Mouse (Mus musculus) MEL (cell line): ENCODE measurements around the gene Rnf157. TPM values are rescaled to one million over a fixed set of nuclear protein-coding genes. Genes with fewer than 3 reads are reported as not detected.

ENCODE experiments used
- DNase-seq: peaks from one replicate; pipeline ENCODE4 v3.0.0; 2011; ENCODE audit warnings: low read depth, low spot score
- H3K27ac ChIP-seq: 2 replicates; pipeline ENCODE4 v1.5.1; 2012; ENCODE audit warnings: low read depth, mild to moderate bottlenecking, control low read depth, low read length, moderate library complexity; ENCODE audit not compliant: control insufficient read depth
- H3K27me3 ChIP-seq, 2 experiments: fragments of 150-350 bp in 1 of 2; sonication (generic) in 1 of 2; 2 replicates each; pipeline ENCODE4 v1.6.1; 2012; ENCODE audit warnings: low read length in 2 of 2, mild to moderate bottlenecking in 2 of 2, improper control_type of control experiment in 1 of 2, moderate library complexity in 1 of 2; ENCODE audit not compliant: insufficient read depth in 2 of 2, control insufficient read depth in 1 of 2
- H3K36me3 ChIP-seq, 2 experiments: 2 replicates each; pipeline ENCODE4 v1.6.1; 2012 to 2014; ENCODE audit warnings: low read length in 2 of 2, improper control_type of control experiment in 1 of 2, inconsistent platforms in 1 of 2, mild to moderate bottlenecking in 1 of 2; ENCODE audit not compliant: insufficient read depth in 2 of 2, control insufficient read depth in 1 of 2
- H3K4me1 ChIP-seq, 2 experiments: fragments of 150-350 bp in 1 of 2; sonication (generic) in 1 of 2; 2 replicates each; pipeline ENCODE4 v1.6.1; 2012; ENCODE audit warnings: low read length in 2 of 2, improper control_type of control experiment in 1 of 2, mild to moderate bottlenecking in 1 of 2; ENCODE audit not compliant: insufficient read depth in 2 of 2, control insufficient read depth in 1 of 2
- H3K4me3 ChIP-seq, 2 experiments: fragments of 150-350 bp in 1 of 2; sonication (generic) in 1 of 2; 2 replicates each; pipeline ENCODE4 v1.5.1; 2012; ENCODE audit warnings: low read depth in 2 of 2, low read length in 2 of 2, mild to moderate bottlenecking in 2 of 2, moderate library complexity in 2 of 2, control low read depth in 1 of 2, improper control_type of control experiment in 1 of 2; ENCODE audit not compliant: control insufficient read depth in 1 of 2, insufficient read depth in 1 of 2
- H3K79me2 ChIP-seq: 2 replicates; pipeline ENCODE4 v1.6.1; 2012; ENCODE audit warnings: mild to moderate bottlenecking, low read length, moderate library complexity; ENCODE audit not compliant: control insufficient read depth, poor library complexity, insufficient read depth
- H3K9ac ChIP-seq: 2 replicates; pipeline ENCODE4 v1.6.1; 2012; ENCODE audit warnings: low read depth, mild to moderate bottlenecking, control low read depth, low read length, moderate library complexity; ENCODE audit not compliant: control insufficient read depth, poor library complexity, severe bottlenecking
- H3K9me3 ChIP-seq: fragments of 150-350 bp; sonication (generic); replicated peaks from 2 replicates; pipeline ENCODE4 v1.6.1; 2012; ENCODE audit warnings: mild to moderate bottlenecking, low read length, improper control_type of control experiment, moderate library complexity; ENCODE audit not compliant: insufficient read depth
- BHLHE40 ChIP-seq: IDR thresholded peaks from 2 replicates; pipeline ENCODE4 v1.6.1; 2012; ENCODE audit warnings: low read depth, mild to moderate bottlenecking, inconsistent platforms, low read length, improper control_type of control experiment, borderline replicate concordance
- CHD1 ChIP-seq: IDR thresholded peaks from 2 replicates; pipeline ENCODE4 v1.6.1; 2012; ENCODE audit warnings: low read depth, mild to moderate bottlenecking, inconsistent platforms, low read length, improper control_type of control experiment
- CHD2 ChIP-seq: IDR thresholded peaks from 2 replicates; pipeline ENCODE4 v1.6.1; 2011; ENCODE audit warnings: low read length, improper control_type of control experiment
- CTCF ChIP-seq, 3 experiments: IDR thresholded peaks in 2 of 3; conservative IDR thresholded peaks in 1 of 3; 2 replicates each; pipeline ENCODE4 v1.5.1; 2011 to 2012; ENCODE audit warnings: low read length in 3 of 3, low read depth in 2 of 3, mild to moderate bottlenecking in 2 of 3, improper control_type of control experiment in 1 of 3, inconsistent platforms in 1 of 3, mixed read lengths in 1 of 3, moderate library complexity in 1 of 3; ENCODE audit not compliant: control insufficient read depth in 1 of 3, insufficient read depth in 1 of 3, poor library complexity in 1 of 3, severe bottlenecking in 1 of 3
- ELF1 ChIP-seq: IDR thresholded peaks from 2 replicates; pipeline ENCODE4 v1.6.1; 2014; ENCODE audit warnings: low read depth, mild to moderate bottlenecking, inconsistent platforms, low read length, improper control_type of control experiment, moderate library complexity
- EP300 ChIP-seq, 2 experiments: IDR thresholded peaks; 2 replicates each; pipeline ENCODE4 v1.6.1; 2011; ENCODE audit warnings: improper control_type of control experiment in 2 of 2, low read length in 2 of 2, low read depth in 1 of 2, mild to moderate bottlenecking in 1 of 2
- GABPA ChIP-seq: IDR thresholded peaks from 2 replicates; pipeline ENCODE4 v1.6.1; 2012; ENCODE audit warnings: low read depth, mild to moderate bottlenecking, inconsistent platforms, low read length, improper control_type of control experiment, moderate library complexity
- JUND ChIP-seq: IDR thresholded peaks from 2 replicates; pipeline ENCODE4 v1.6.1; 2011; ENCODE audit warnings: low read depth, mild to moderate bottlenecking, improper control_type of control experiment, low read length
- KAT2A ChIP-seq: conservative IDR thresholded peaks from 2 replicates; pipeline ENCODE4 v1.6.1; 2012; ENCODE audit warnings: low read depth, low read length, improper control_type of control experiment, inconsistent platforms
- MAFK ChIP-seq: IDR thresholded peaks from 2 replicates; pipeline ENCODE4 v1.6.1; 2011; ENCODE audit warnings: low read depth, mild to moderate bottlenecking, low read length, improper control_type of control experiment, borderline replicate concordance
- MAZ ChIP-seq: IDR thresholded peaks from 2 replicates; pipeline ENCODE4 v1.6.1; 2012; ENCODE audit warnings: low read depth, mild to moderate bottlenecking, inconsistent platforms, low read length, improper control_type of control experiment
- MEF2A ChIP-seq: IDR thresholded peaks from 2 replicates; pipeline ENCODE4 v1.6.1; 2014; ENCODE audit warnings: low read depth, mild to moderate bottlenecking, inconsistent platforms, low read length, improper control_type of control experiment; ENCODE audit not compliant: poor library complexity, insufficient replicate concordance, severe bottlenecking; ENCODE audit errors: extremely low read depth
- MXI1 ChIP-seq: IDR thresholded peaks from 2 replicates; pipeline ENCODE4 v1.6.1; 2011; ENCODE audit warnings: mild to moderate bottlenecking, low read depth, low read length, improper control_type of control experiment
- MYC ChIP-seq: IDR thresholded peaks from 2 replicates; pipeline ENCODE4 v1.6.1; 2011; ENCODE audit warnings: low read depth, mild to moderate bottlenecking, low read length, improper control_type of control experiment, moderate library complexity
- NELFE ChIP-seq: IDR thresholded peaks from 2 replicates; pipeline ENCODE4 v1.6.1; 2011; ENCODE audit warnings: low read depth, low read length, improper control_type of control experiment
- NRF1 ChIP-seq: IDR thresholded peaks from 2 replicates; pipeline ENCODE4 v1.6.1; 2014; ENCODE audit warnings: low read depth, mild to moderate bottlenecking, inconsistent platforms, low read length, improper control_type of control experiment, moderate library complexity; ENCODE audit not compliant: poor library complexity, insufficient read depth, severe bottlenecking
- POLR2A ChIP-seq, 2 experiments: IDR thresholded peaks; 2 replicates each; pipeline ENCODE4 v1.6.1; 2011 to 2012; ENCODE audit warnings: low read length in 2 of 2, mild to moderate bottlenecking in 2 of 2, control low read depth in 1 of 2, improper control_type of control experiment in 1 of 2, low read depth in 1 of 2, moderate library complexity in 1 of 2; ENCODE audit not compliant: control insufficient read depth in 1 of 2, insufficient read depth in 1 of 2, poor library complexity in 1 of 2
- POLR2AphosphoS2 ChIP-seq: IDR thresholded peaks from 2 replicates; pipeline ENCODE4 v1.6.1; 2011; ENCODE audit warnings: low read length, improper control_type of control experiment
- RAD21 ChIP-seq: IDR thresholded peaks from 2 replicates; pipeline ENCODE4 v1.6.1; 2011; ENCODE audit warnings: mild to moderate bottlenecking, low read depth, low read length, improper control_type of control experiment
- RCOR1 ChIP-seq: IDR thresholded peaks from 2 replicates; pipeline ENCODE4 v1.6.1; 2012; ENCODE audit warnings: low read depth, mild to moderate bottlenecking, inconsistent platforms, low read length, improper control_type of control experiment
- SIN3A ChIP-seq: IDR thresholded peaks from 2 replicates; pipeline ENCODE4 v1.6.1; 2012; ENCODE audit warnings: low read length, improper control_type of control experiment, inconsistent platforms
- TBP ChIP-seq: IDR thresholded peaks from 2 replicates; pipeline ENCODE4 v1.8.0; 2011; ENCODE audit warnings: low read depth, low read length, improper control_type of control experiment
- TCF12 ChIP-seq: IDR thresholded peaks from 2 replicates; pipeline ENCODE4 v1.6.1; 2014; ENCODE audit warnings: low read depth, mild to moderate bottlenecking, inconsistent platforms, low read length, improper control_type of control experiment, moderate library complexity
- UBTF ChIP-seq: IDR thresholded peaks from 2 replicates; pipeline ENCODE4 v1.6.1; 2012; ENCODE audit warnings: low read depth, mild to moderate bottlenecking, inconsistent platforms, low read length, improper control_type of control experiment, moderate library complexity, borderline replicate concordance; ENCODE audit not compliant: insufficient read depth
- USF1 ChIP-seq: IDR thresholded peaks from 2 replicates; pipeline ENCODE4 v1.6.1; 2014; ENCODE audit warnings: low read depth, mild to moderate bottlenecking, inconsistent platforms, low read length, improper control_type of control experiment, moderate library complexity
- ZC3H11A ChIP-seq: IDR thresholded peaks from 2 replicates; pipeline ENCODE4 v1.6.1; 2012; ENCODE audit warnings: low read depth, mild to moderate bottlenecking, inconsistent platforms, low read length, improper control_type of control experiment
- ZKSCAN1 ChIP-seq: IDR thresholded peaks from 2 replicates; pipeline ENCODE4 v1.6.1; 2012; ENCODE audit warnings: low read depth, mild to moderate bottlenecking, inconsistent platforms, low read length, improper control_type of control experiment, moderate library complexity
- ZMIZ1 ChIP-seq: IDR thresholded peaks from 2 replicates; pipeline ENCODE4 v1.6.1; 2012; ENCODE audit warnings: low read depth, mild to moderate bottlenecking, inconsistent platforms, low read length, improper control_type of control experiment, moderate library complexity
- polyA plus RNA-seq, 2 experiments: library from polyadenylated mRNA; stranded (reverse) in 1 of 2; unstranded in 1 of 2; fragments of >175 nt in 1 of 2; fragments of >200 nt in 1 of 2; gene quantifications; 2 replicates each; pipeline versions ENCODE4 v1.2.1 to v1.2.4; 2012; ENCODE audit warnings: low replicate concordance in 2 of 2, low read depth in 1 of 2; ENCODE audit not compliant: insufficient read length in 2 of 2, insufficient read depth in 1 of 2, missing spikeins in 1 of 2
- total RNA-seq: library from RNA; depleted of rRNA; stranded (reverse); fragments of 300-350 nt; gene quantifications from 2 replicates; pipeline ENCODE4 v1.2.3, GENCODE M21; 2012

Rnf157 gene
- total and polyA plus RNA-seq, 3 experiments, result 7.5 to 10.9 TPM; not detected in 1

DNA sequence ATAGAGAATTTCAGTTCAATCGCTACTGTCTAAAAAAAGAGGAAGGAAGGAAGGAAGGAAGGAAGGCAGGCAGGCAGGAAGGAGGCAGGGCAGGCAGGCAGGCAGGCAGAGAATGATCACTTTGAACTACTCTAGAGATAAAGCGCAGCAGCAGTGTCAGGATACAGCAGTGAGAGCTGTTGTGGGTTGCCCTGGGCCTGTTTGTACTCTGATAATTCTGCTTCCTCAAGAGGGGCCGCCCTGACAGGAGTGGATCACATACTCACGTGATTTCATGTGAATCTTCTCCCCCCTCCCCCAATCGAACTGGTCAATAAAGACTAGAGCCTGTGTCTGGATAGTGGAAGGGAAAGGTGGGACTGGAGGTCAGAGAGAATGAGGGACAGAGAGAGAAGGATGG lies 43.2 kb downstream of the Rnf157 start (continued):
- TF ChIP-seq ZMIZ1, result peak; percentile 37; the same call in 1 of the 2 replicates
- no peak; the same call in 1 of the 2 replicates for TF ChIP-seq MAFK
- 0 out of 2 replicates have a peak, but pooled peaks have one; percentile 34 for TF ChIP-seq JUND

GRCm38 (mm10) chr11:116369051-116369450 lies 43.8 kb downstream of the Rnf157 start:
- H3K27me3 ChIP-seq, result no peaks in the 10 kb centered on the region
- no peaks in the 10 kb centered on the region for H3K9me3 ChIP-seq
- H3K4me3 ChIP-seq, result no peak overlapping the region
- no peaks in the 10 kb centered on the region for H3K79me2 ChIP-seq
- peaks cover 16 to 22% of the 10 kb centered on the region in 2 experiments for H3K4me1 ChIP-seq
- no peak for DNase-seq
- H3K36me3 ChIP-seq, result peaks cover 0 to 14% of the 10 kb centered on the region in 2 experiments; a peak in 2 of 4 replicates
- TF ChIP-seq USF1, result no peak
- no peak for TF ChIP-seq MYC
- TF ChIP-seq CTCF (IDR thresholded peaks at IDR 0.05 in 2 of 3, conservative IDR thresholded peaks at IDR 0.05 in 1 of 3; ENCODE audit: control insufficient read depth in 1 of 3, insufficient read depth in 1 of 3, low read depth in 2 of 3, low read length in 3 of 3, poor library complexity in 1 of 3, severe bottlenecking in 1 of 3), result no peak
- TF ChIP-seq POLR2AphosphoS2, result no peak
- H3K9ac ChIP-seq, result no peak overlapping the region
- peak overlapping the region; percentile 49; the same call in 1 of the 2 replicates for H3K27ac ChIP-seq

- H3K79me2 ChIP-seq, result no peaks in the 10 kb centered on the region
- H3K27me3 ChIP-seq, result no peaks in the 10 kb centered on the region
- peak; percentile 97 for DNase-seq
- H3K4me1 ChIP-seq, result peaks cover 16 to 22% of the 10 kb centered on the region in 2 experiments
- H3K9me3 ChIP-seq, result no peaks in the 10 kb centered on the region
- peaks cover 0 to 14% of the 10 kb centered on the region in 2 experiments; a peak in 2 of 4 replicates for H3K36me3 ChIP-seq
- no peak overlapping the region for H3K9ac ChIP-seq
- H3K4me3 ChIP-seq, result no peak overlapping the region
- H3K27ac ChIP-seq, result no peak overlapping the region
- TF ChIP-seq MAFK (no peak), MXI1 (no peak), GABPA (no peak), CTCF (IDR thresholded peaks at IDR 0.05 in 2 of 3, conservative IDR thresholded peaks at IDR 0.05 in 1 of 3; ENCODE audit: control insufficient read depth in 1 of 3, insufficient read depth in 1 of 3, low read depth in 2 of 3, low read length in 3 of 3, poor library complexity in 1 of 3, severe bottlenecking in 1 of 3) (peak; percentile 76 to 95 (median 90)), RCOR1 (no peak), ZKSCAN1 (peak; percentile 28; the same call in 1 of the 2 replicates), CHD2 (no peak), MYC (peak; percentile 63; the same call in 1 of the 2 replicates), POLR2A (IDR thresholded peaks at IDR 0.05; ENCODE audit: control insufficient read depth in 1 of 2, insufficient read depth in 1 of 2, low read depth in 1 of 2, low read length in 2 of 2, poor library complexity in 1 of 2) (no peak), MEF2A (no peak), POLR2AphosphoS2 (no peak), NRF1 (no peak), ZMIZ1 (no peak), EP300 (IDR thresholded peaks at IDR 0.05; ENCODE audit: low read depth in 1 of 2, low read length in 2 of 2) (0 out of 4 replicates have a peak, but pooled peaks of 1 of the 2 experiments have one; percentile 10), ZC3H11A (peak; percentile 69), NELFE (no peak), SIN3A (peak; percentile 53), RAD21 (peak; percentile 62), KAT2A (no peak), TCF12 (0 out of 2 replicates have a peak, but pooled peaks have one; percentile 29), CHD1 (no peak), BHLHE40 (peak; percentile 13; the same call in 1 of the 2 replicates), USF1 (no peak), MAZ (no peak), ELF1 (peak; percentile 90), UBTF (no peak), TBP (no peak)
Observed at GRCm38 (mm10) chr11:116368116-116368515, 44.7 kb downstream of the Rnf157 start.
